Mouse (Mus musculus) heart, embryonic 16.5 days (tissue): ENCODE measurements around the gene Xpr1. TPM values are rescaled to one million over a fixed set of nuclear protein-coding genes. Genes with fewer than 3 reads are reported as not detected.
A peak's percentile ranks its signal among the peaks of the same experiment; 100 is the strongest.

Source experiments
- ATAC-seq: fragments of 200-750 bp; cut with Nextera tagmentation; replicated peaks from 2 replicates; pipeline ENCODE4 v1.8.0; 2017; ENCODE audit warnings: moderate number of reproducible peaks; ENCODE audit not compliant: insufficient read depth, low FRiP score; ENCODE audit errors: extremely low read depth
- H3K27ac ChIP-seq: fragments of 300-500 bp; sonication (generic); 2 replicates; pipeline ENCODE4 v1.5.1; 2014; ENCODE audit warnings: mild to moderate bottlenecking, low read length, control low read depth, moderate library complexity
- H3K27me3 ChIP-seq: fragments of 300-500 bp; sonication (generic); 2 replicates; pipeline ENCODE4 v1.6.1; 2014; ENCODE audit warnings: low read length, mixed read lengths; ENCODE audit not compliant: control insufficient read depth, insufficient read depth
- H3K36me3 ChIP-seq: fragments of 300-500 bp; sonication (generic); 2 replicates; pipeline ENCODE4 v1.6.1; 2014; ENCODE audit not compliant: control insufficient read depth, insufficient read depth
- H3K4me1 ChIP-seq: fragments of 300-500 bp; sonication (generic); 2 replicates; pipeline ENCODE4 v1.6.1; 2014; ENCODE audit warnings: low read length, mixed read lengths; ENCODE audit not compliant: control insufficient read depth, insufficient read depth
- H3K4me2 ChIP-seq: fragments of 300-500 bp; sonication (generic); 2 replicates; pipeline ENCODE4 v1.6.1; 2014; ENCODE audit warnings: low read depth, mild to moderate bottlenecking, control low read depth, low read length
- H3K4me3 ChIP-seq: fragments of 300-500 bp; sonication (generic); 2 replicates; pipeline ENCODE4 v1.5.1; 2014; ENCODE audit warnings: mild to moderate bottlenecking, control low read depth, low read length
- H3K9ac ChIP-seq: fragments of 300-500 bp; sonication (generic); 2 replicates; pipeline ENCODE4 v1.6.1; 2014; ENCODE audit warnings: low read length, control low read depth
- H3K9me3 ChIP-seq: fragments of 300-500 bp; sonication (generic); replicated peaks from 2 replicates; pipeline ENCODE4 v1.6.1; 2016; ENCODE audit warnings: low read length; ENCODE audit not compliant: control insufficient read depth
- WGBS: fragments of 180-500 bp; shearing (Covaris S2); extraction: QIAGEN DNeasy Blood & Tissue Kit; methylation state at CpG from one replicate; pipeline ENCODE4 v1.1.7; 2014; 5-methylcytosine and 5-hydroxymethylcytosine counted together
- polyA plus RNA-seq: library from polyadenylated mRNA; unstranded; fragments of >200 nt; fragmentation: Nextera tagmentation; extraction: Ambion mirVana; gene quantifications from 2 replicates; pipeline ENCODE4 v1.2.1, GENCODE M21; 2015

Gene Xpr1
- 9.1 and 9.3 TPM in 2 replicates for polyA plus RNA-seq

DNA sequence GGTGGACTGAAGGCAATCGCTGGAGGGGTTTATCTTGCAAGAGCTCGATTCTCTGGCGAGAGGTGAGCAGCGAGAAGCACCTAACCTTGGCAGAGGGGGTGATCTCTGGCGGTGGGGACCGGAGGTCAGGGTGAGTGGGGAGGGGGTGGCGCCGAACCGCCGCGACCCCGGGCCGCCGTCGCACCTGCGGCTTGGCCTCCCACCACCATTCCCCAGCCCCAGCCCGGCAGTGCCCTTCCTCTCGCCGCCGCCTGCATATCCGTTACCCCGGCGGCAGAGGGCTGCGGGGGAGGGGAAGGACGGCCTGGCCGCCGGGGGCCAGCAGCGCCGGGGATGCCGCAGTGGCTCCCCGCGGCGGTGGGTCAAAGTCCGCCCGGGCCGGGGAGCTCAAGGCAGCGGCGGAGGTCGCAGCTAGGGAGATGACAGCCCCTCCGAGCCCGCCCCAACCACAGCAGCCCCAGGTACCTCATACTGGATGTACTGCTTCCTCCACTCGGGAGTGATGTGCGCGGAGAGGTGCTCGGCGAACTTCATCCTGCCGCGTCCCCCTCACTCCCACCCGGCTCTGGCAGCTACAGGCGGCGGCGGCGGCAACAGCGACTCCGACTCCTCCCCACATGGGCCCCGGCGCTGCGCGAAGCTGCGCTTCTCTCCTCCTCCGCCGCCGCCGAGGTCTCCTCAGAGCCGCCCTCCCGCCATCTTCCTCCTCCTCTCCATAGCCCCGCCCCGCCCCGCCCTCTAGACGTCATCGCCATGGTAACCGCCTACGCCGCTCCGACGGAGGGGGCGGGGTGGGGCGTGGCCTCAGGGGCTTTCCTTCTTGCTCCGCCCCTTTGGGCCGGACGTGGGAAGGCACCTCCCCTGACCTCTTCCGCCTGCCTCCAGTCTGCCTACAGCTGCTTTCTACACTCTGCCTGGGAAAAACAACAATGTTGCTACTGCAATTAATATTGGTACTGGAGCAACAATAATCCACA lies at the start of gene Xpr1:
TSS of gene Xpr1 (minus strand) at position 715 of the 977 bp plus-strand sequence.
- Histone ChIP-seq H3K4me1 (peaks cover 7% of the 10 kb centered on the region), H3K27me3 (no peaks in the 10 kb centered on the region), H3K9ac (peak within 1 kb of the TSS; percentile 91), H3K4me2 (peak within 1 kb of the TSS; percentile 89), H3K9me3 (no peaks in the 10 kb centered on the region), H3K27ac (peak within 1 kb of the TSS; percentile 90), H3K4me3 (peak within 1 kb of the TSS; percentile 97), H3K36me3 (no peaks in the 10 kb centered on the region)
- peak; percentile 96 for ATAC-seq
- WGBS, result 0% methylated on average over 73 of the region's 82 CpGs

- Histone ChIP-seq H3K9me3 (no peaks in the 10 kb centered on the region), H3K27me3 (no peaks in the 10 kb centered on the region), H3K4me3 (no peak overlapping the region), H3K4me2 (no peak overlapping the region), H3K4me1 (peaks cover under 1% of the 10 kb centered on the region; the same call in 1 of the 2 replicates), H3K36me3 (no peaks in the 10 kb centered on the region), H3K9ac (no peak overlapping the region), H3K27ac (no peak overlapping the region)
- WGBS, result 75% methylated on average over 10 of the region's 10 CpGs
- no peak for ATAC-seq
Observed at GRCm38 (mm10) chr1:155463442-155463841, 46.2 kb upstream of the Xpr1 start.

DNA sequence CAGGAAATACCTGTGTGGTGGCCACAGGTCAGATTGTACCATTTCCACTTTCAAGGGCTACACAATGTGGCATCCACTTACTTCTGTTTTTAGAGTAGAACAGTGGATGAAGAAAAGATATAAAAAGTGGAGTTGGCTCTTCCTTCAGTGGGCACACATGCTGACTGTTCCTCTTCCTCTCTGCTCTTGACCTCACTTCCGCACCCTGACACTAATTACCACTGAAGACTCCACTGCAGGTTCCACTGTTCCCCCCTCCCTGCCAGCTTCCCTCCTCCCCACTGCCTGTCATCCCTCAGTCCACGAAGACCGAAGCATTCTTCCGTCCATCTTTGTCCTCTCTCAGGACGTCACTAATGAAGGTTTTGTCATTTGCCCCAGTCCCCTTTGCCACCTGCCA lies 45.4 kb upstream of the Xpr1 start:
- no peak overlapping the region for H3K27ac ChIP-seq
- no peak overlapping the region for H3K4me2 ChIP-seq
- WGBS, result 75% methylated on average over 5 of the region's 5 CpGs
- no peak overlapping the region for H3K4me3 ChIP-seq
- no peaks in the 10 kb centered on the region for H3K36me3 ChIP-seq
- H3K27me3 ChIP-seq, result no peaks in the 10 kb centered on the region
- H3K4me1 ChIP-seq, result peaks cover 5% of the 10 kb centered on the region; the same call in 1 of the 2 replicates
- H3K9ac ChIP-seq, result no peak overlapping the region
- H3K9me3 ChIP-seq, result no peaks in the 10 kb centered on the region
- ATAC-seq, result no peak

GRCm38 (mm10) chr1:155457532-155457931 lies 40.3 kb upstream of the Xpr1 start:
- 86% methylated on average over 7 of the region's 7 CpGs for WGBS

DNA sequence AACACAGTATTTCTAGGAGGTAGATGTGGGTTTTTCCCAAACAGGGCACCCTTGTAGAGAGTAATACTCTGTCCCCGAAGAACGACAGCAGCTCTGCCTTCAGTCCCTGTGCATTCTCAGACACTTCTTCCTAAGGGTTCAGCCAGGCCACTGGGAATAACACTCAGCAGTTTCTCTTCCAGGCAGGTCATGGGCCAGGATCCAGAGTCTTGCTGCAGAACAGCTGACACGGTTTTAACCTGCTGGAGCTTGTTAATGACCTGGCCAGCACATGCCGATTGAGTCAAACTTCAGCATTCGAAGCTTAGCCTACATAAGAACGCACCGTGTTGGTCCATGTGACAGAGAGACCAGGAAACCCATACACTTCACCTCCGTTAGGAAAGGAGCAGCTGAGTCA lies 36.0 kb upstream of the Xpr1 start:
- H3K4me2 ChIP-seq, result no peak overlapping the region
- H3K4me1 ChIP-seq, result 0 out of 2 replicates have a peak, but pooled peaks cover 2% of the 10 kb centered on the region
- H3K27ac ChIP-seq, result no peak overlapping the region
- ATAC-seq, result 0 out of 2 replicates have a peak, but pooled peaks have one; percentile 18
- H3K27me3 ChIP-seq, result no peaks in the 10 kb centered on the region
- 69% methylated on average over 8 of the region's 8 CpGs for WGBS
- H3K36me3 ChIP-seq, result no peaks in the 10 kb centered on the region
- H3K9ac ChIP-seq, result no peak overlapping the region
- H3K4me3 ChIP-seq, result no peak overlapping the region
- no peaks in the 10 kb centered on the region for H3K9me3 ChIP-seq

More at GRCm38 (mm10) chr1:155457532-155457931, 40.3 kb upstream of the Xpr1 start:
- Histone ChIP-seq H3K4me1 (peaks cover 5% of the 10 kb centered on the region; the same call in 1 of the 2 replicates), H3K4me3 (no peak overlapping the region), H3K27ac (no peak overlapping the region), H3K9ac (no peak overlapping the region), H3K36me3 (no peaks in the 10 kb centered on the region), H3K9me3 (no peaks in the 10 kb centered on the region), H3K4me2 (no peak overlapping the region), H3K27me3 (no peaks in the 10 kb centered on the region)
- ATAC-seq, result no peak

GRCm38 (mm10) chr1:155448932-155449331 lies 31.7 kb upstream of the Xpr1 start:
- Histone ChIP-seq H3K27ac (no peak overlapping the region), H3K4me2 (no peak overlapping the region), H3K27me3 (no peaks in the 10 kb centered on the region), H3K9me3 (no peaks in the 10 kb centered on the region), H3K4me3 (no peak overlapping the region), H3K9ac (no peak overlapping the region), H3K4me1 (no peaks in the 10 kb centered on the region), H3K36me3 (no peaks in the 10 kb centered on the region)
- 62% methylated on average over 2 of the region's 2 CpGs for WGBS
- ATAC-seq, result no peak

- no peak for ATAC-seq
- WGBS, result 64% methylated on average over 6 of the region's 6 CpGs
Observed at GRCm38 (mm10) chr1:155447277-155447676, 30.1 kb upstream of the Xpr1 start.

DNA sequence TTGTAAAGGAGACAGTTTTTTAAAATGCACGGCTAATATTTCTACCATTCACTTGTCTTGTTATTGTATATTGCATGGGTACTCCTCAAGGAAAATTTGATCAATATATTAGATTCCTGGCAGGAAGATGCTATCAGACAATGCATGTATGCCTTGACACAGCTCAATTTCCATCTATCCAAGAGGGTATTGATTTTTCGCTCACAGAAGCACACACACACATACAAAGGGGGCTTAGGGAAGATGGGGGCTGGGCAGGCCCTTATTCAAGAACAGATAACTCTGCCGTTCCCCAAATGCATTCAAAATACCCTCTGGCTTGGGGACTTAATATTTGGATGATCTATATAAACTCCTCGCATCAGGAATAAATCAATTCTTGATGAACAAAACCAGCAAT lies 25.9 kb upstream of the Xpr1 start:
- Histone ChIP-seq H3K36me3 (no peaks in the 10 kb centered on the region), H3K4me1 (no peaks in the 10 kb centered on the region), H3K4me3 (no peak overlapping the region), H3K27me3 (no peaks in the 10 kb centered on the region), H3K4me2 (no peak overlapping the region), H3K27ac (no peak overlapping the region), H3K9me3 (no peaks in the 10 kb centered on the region), H3K9ac (no peak overlapping the region)
- WGBS, result 80% methylated on average over 4 of the region's 4 CpGs
- no peak for ATAC-seq

More at GRCm38 (mm10) chr1:155447277-155447676, 30.1 kb upstream of the Xpr1 start:
- Histone ChIP-seq H3K4me1 (no peaks in the 10 kb centered on the region), H3K4me2 (no peak overlapping the region), H3K9ac (no peak overlapping the region), H3K27me3 (no peaks in the 10 kb centered on the region), H3K4me3 (no peak overlapping the region), H3K9me3 (no peaks in the 10 kb centered on the region), H3K27ac (no peak overlapping the region), H3K36me3 (no peaks in the 10 kb centered on the region)

- no peak overlapping the region for H3K4me3 ChIP-seq
- H3K9me3 ChIP-seq, result no peaks in the 10 kb centered on the region
- H3K4me1 ChIP-seq, result no peaks in the 10 kb centered on the region
- no peak overlapping the region for H3K4me2 ChIP-seq
- no peaks in the 10 kb centered on the region for H3K36me3 ChIP-seq
- ATAC-seq, result no peak
- H3K9ac ChIP-seq, result no peak overlapping the region
- WGBS, result 59% methylated on average over 13 of the region's 13 CpGs
- no peak overlapping the region for H3K27ac ChIP-seq
- no peaks in the 10 kb centered on the region for H3K27me3 ChIP-seq
Observed at GRCm38 (mm10) chr1:155442521-155443001, 25.3 kb upstream of the Xpr1 start.
